Mouse (Mus musculus): ENCODE measurements around the gene Nrxn3. TPM values are rescaled to one million over a fixed set of nuclear protein-coding genes. Genes with fewer than 3 reads are reported as not detected.
A peak's percentile ranks its signal among the peaks of the same experiment; 100 is the strongest.

Gene Nrxn3
- polyA plus RNA-seq, 1 experiment from 2014 or later, result 2.7 TPM

DNA sequence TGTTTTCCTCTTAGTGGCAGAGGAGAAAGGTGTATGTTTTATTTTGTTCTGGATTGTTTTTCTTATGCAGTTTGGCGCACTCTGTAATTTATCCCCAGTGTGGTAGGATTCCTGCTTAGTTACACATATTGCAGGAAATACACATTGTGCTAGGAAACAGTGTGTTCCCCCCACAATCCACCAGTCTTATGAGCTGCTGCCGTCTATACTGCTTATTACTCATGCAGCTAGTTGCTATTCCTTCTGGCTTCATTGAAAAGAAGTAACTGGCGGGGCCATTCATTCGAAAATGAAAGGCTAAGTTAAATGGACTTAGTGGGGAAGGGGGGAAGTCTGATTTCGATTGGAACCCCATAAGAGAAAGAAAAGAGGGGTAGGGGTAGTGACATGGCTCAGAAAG lies 1339.5 kb downstream of the Nrxn3 start:
- Histone ChIP-seq H3K27me3 (no peaks in the 10 kb centered on the region), H3K9ac (no peak overlapping the region), H3K9me3 (no peaks in the 10 kb centered on the region), H3K4me1 (no peaks in the 10 kb centered on the region), H3K4me2 (no peak overlapping the region), H3K27ac (no peak overlapping the region), H3K36me3 (no peaks in the 10 kb centered on the region), H3K4me3 (no peak overlapping the region)
- no peak for ATAC-seq (ENCODE audit: borderline replicate concordance, extremely low read depth, low FRiP score, low TSS enrichment)
- WGBS, result 84% methylated on average over 5 of the region's 5 CpGs

- Histone ChIP-seq H3K36me3 (no peaks in the 10 kb centered on the region), H3K27me3 (no peaks in the 10 kb centered on the region), H3K4me2 (no peak overlapping the region), H3K27ac (no peak overlapping the region), H3K9ac (no peak overlapping the region), H3K4me3 (no peak overlapping the region), H3K4me1 (no peaks in the 10 kb centered on the region), H3K9me3 (no peaks in the 10 kb centered on the region)
- WGBS, result 88% methylated on average over 2 of the region's 2 CpGs
- ATAC-seq (ENCODE audit: borderline replicate concordance, extremely low read depth, low FRiP score, low TSS enrichment), result no peak
These were observed 1340.8 kb downstream of the Nrxn3 start for GRCm38 (mm10) chr12:90063443-90063842.

GRCm38 (mm10) chr12:90085862-90086261 lies 1363.2 kb downstream of the Nrxn3 start:
- no peaks in the 10 kb centered on the region for H3K27me3 ChIP-seq
- H3K9ac ChIP-seq, result no peak overlapping the region
- no peak overlapping the region for H3K4me2 ChIP-seq
- no peaks in the 10 kb centered on the region for H3K9me3 ChIP-seq
- no peak overlapping the region for H3K27ac ChIP-seq
- H3K4me3 ChIP-seq, result no peak overlapping the region
- no peaks in the 10 kb centered on the region for H3K4me1 ChIP-seq
- H3K36me3 ChIP-seq, result no peaks in the 10 kb centered on the region
- ATAC-seq (ENCODE audit: borderline replicate concordance, extremely low read depth, low FRiP score, low TSS enrichment), result no peak

DNA sequence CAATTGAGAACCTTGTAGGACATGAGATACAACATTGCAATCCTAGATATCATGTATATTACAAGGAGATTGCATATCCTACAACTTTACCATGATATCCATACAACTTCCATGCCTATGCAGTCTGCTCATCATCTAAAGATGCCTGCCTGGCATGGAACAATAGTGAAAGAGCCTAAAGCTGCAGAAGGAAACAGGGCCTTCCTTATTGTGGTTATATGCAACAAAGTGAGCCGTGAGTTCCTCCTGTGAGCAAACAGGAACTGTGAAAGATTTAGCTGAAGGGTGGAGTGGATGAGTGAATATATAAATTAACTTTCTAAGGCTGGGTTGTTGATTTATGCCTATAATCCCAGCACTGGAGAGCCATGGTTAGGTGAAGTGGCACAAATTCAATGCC lies 1373.1 kb downstream of the Nrxn3 start:
- H3K9me3 ChIP-seq, result no peaks in the 10 kb centered on the region
- 61% methylated on average over 1 of the region's 1 CpGs for WGBS
- ATAC-seq (ENCODE audit: borderline replicate concordance, extremely low read depth, low FRiP score, low TSS enrichment), result no peak

GRCm38 (mm10) chr12:90113351-90113791 lies 1390.7 kb downstream of the Nrxn3 start:
- Histone ChIP-seq H3K27ac (no peak overlapping the region), H3K4me3 (no peak overlapping the region), H3K36me3 (no peaks in the 10 kb centered on the region), H3K4me1 (no peaks in the 10 kb centered on the region), H3K9me3 (no peaks in the 10 kb centered on the region), H3K9ac (no peak overlapping the region), H3K4me2 (no peak overlapping the region), H3K27me3 (no peaks in the 10 kb centered on the region)
- no peak for ATAC-seq (ENCODE audit: borderline replicate concordance, extremely low read depth, low FRiP score, low TSS enrichment)

More for the DNA sequence above, 1373.1 kb downstream of the Nrxn3 start:
- no peak overlapping the region for H3K27ac ChIP-seq
- no peak overlapping the region for H3K9ac ChIP-seq
- no peak overlapping the region for H3K4me3 ChIP-seq
- no peak overlapping the region for H3K4me2 ChIP-seq
- H3K4me1 ChIP-seq, result no peaks in the 10 kb centered on the region
- H3K27me3 ChIP-seq, result no peaks in the 10 kb centered on the region
- no peaks in the 10 kb centered on the region for H3K36me3 ChIP-seq

GRCm38 (mm10) chr12:90131927-90132869 lies 1409.5 kb downstream of the Nrxn3 start:
- no peaks in the 10 kb centered on the region for H3K36me3 ChIP-seq
- H3K4me3 ChIP-seq, result no peak overlapping the region
- WGBS, result 77% methylated on average over 5 of the region's 5 CpGs
- no peak for ATAC-seq (ENCODE audit: borderline replicate concordance, extremely low read depth, low FRiP score, low TSS enrichment)
- H3K4me2 ChIP-seq, result no peak overlapping the region
- H3K27ac ChIP-seq, result no peak overlapping the region
- no peaks in the 10 kb centered on the region for H3K9me3 ChIP-seq
- H3K4me1 ChIP-seq, result no peaks in the 10 kb centered on the region
- H3K9ac ChIP-seq, result no peak overlapping the region
- H3K27me3 ChIP-seq, result no peaks in the 10 kb centered on the region

DNA sequence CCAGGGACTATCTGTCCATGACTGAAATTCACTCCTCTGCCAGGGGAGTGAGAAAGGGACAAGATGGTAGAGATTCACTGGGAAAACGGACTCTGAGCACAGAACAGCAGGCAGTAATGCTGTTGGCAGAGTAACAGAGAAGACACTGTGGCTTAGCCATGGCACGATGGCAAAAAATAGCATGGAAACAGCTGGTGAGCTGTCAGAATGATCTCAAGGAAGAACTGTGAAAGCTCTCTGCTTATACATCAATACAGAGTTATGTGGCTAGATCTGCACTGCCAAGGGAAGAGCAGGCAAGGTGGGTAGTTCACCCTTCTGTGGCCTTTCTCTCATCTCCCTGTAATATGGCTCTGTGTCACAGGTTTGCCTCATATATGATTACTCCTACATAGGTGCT lies 1419.3 kb downstream of the Nrxn3 start:
- H3K36me3 ChIP-seq, result no peaks in the 10 kb centered on the region
- H3K27ac ChIP-seq, result no peak overlapping the region
- no peak overlapping the region for H3K9ac ChIP-seq
- no peaks in the 10 kb centered on the region for H3K27me3 ChIP-seq
- ATAC-seq (ENCODE audit: borderline replicate concordance, extremely low read depth, low FRiP score, low TSS enrichment), result no peak
- WGBS, result 63% methylated on average over 2 of the region's 2 CpGs
- H3K4me3 ChIP-seq, result no peak overlapping the region
- H3K4me2 ChIP-seq, result no peak overlapping the region
- H3K9me3 ChIP-seq, result no peaks in the 10 kb centered on the region
- no peaks in the 10 kb centered on the region for H3K4me1 ChIP-seq

- no peak overlapping the region for H3K4me3 ChIP-seq
- no peak overlapping the region for H3K9ac ChIP-seq
- H3K4me2 ChIP-seq, result no peak overlapping the region
- H3K36me3 ChIP-seq, result no peaks in the 10 kb centered on the region
- H3K27ac ChIP-seq, result no peak overlapping the region
- no peaks in the 10 kb centered on the region for H3K9me3 ChIP-seq
- no peak for ATAC-seq (ENCODE audit: borderline replicate concordance, extremely low read depth, low FRiP score, low TSS enrichment)
- no peaks in the 10 kb centered on the region for H3K27me3 ChIP-seq
- H3K4me1 ChIP-seq, result no peaks in the 10 kb centered on the region
- WGBS, result 70% methylated on average over 3 of the region's 3 CpGs
These were observed 1421.6 kb downstream of the Nrxn3 start for GRCm38 (mm10) chr12:90144247-90144646.

DNA sequence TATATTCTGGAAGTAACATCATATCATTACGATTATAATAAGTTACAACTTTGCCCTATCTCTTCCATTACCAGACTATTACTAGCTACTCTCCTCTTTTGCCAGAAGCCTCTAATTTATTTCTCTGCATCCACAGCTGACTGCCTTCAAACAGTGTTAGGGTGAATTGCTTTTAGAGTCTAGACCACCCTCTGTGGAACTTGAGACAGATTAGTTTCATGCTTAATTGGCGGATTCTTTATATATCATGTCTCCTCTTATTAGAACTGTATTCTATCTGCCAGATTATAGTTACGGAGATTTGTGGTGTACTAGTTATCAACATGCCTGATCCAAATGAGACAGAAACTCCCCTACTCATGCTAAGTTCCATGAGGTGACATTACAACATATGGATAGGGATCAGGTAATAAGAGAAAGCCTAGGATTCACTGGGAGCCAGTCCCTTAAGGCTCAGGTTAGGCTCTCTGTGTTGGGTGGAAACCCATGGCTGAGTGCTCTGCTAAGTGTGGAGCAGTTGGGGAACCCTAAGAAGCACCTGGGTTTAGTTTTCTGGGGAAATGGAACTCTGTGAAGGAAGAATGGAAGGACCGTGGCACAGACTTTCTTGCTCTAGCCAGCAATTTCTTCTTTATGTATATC lies 1435.6 kb downstream of the Nrxn3 start:
- Histone ChIP-seq H3K9me3 (no peaks in the 10 kb centered on the region), H3K9ac (no peak overlapping the region), H3K27me3 (no peaks in the 10 kb centered on the region), H3K4me1 (no peaks in the 10 kb centered on the region), H3K27ac (no peak overlapping the region), H3K36me3 (no peaks in the 10 kb centered on the region), H3K4me3 (no peak overlapping the region), H3K4me2 (no peak overlapping the region)
- no peak for ATAC-seq (ENCODE audit: borderline replicate concordance, extremely low read depth, low FRiP score, low TSS enrichment)
- 88% methylated on average over 4 of the region's 4 CpGs for WGBS

DNA sequence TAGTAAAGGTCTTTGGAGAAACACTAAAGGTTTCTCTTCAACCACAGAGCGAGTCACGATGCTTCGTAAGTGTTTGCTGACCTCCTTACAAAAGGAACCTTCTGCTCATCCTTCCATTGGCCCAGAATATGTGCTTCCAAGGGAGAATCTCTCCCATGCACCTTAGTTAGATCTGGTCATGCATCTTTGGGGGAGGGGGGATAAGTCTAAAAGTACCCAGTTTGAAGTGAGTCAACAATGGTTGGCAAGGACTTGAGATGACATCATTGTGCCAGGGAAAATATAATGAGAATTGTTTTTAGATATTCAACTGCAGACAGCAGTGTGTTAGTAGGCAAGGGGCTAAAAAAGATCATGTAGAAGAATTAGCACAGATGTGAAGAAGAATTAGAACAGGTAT lies 1437.2 kb downstream of the Nrxn3 start:
- ATAC-seq (ENCODE audit: borderline replicate concordance, extremely low read depth, low FRiP score, low TSS enrichment), result no peak

DNA sequence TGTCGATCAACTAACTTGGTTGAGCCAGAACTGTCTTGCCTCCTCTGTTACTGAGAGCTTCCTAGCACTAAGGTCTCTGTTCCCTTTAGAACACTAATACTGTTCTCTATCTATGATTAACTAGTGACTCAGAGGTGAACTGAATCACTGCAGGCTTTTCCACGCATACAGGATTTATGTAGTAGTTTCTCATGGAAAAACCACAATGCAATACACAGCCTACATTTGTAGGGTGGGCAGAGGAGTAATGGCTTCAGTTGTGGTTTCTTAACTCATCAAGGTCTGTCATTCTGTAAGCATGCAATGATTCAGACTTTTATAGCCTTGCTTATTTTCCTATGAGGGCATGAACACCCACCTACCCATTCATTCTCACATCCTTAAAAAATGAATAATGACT lies 1443.4 kb downstream of the Nrxn3 start:
- Histone ChIP-seq H3K27ac (no peak overlapping the region), H3K9ac (no peak overlapping the region), H3K4me3 (no peak overlapping the region), H3K9me3 (no peaks in the 10 kb centered on the region), H3K36me3 (no peaks in the 10 kb centered on the region), H3K4me2 (no peak overlapping the region), H3K27me3 (no peaks in the 10 kb centered on the region), H3K4me1 (no peaks in the 10 kb centered on the region)
- no peak for ATAC-seq (ENCODE audit: borderline replicate concordance, extremely low read depth, low FRiP score, low TSS enrichment)
- WGBS, result 79% methylated on average over 2 of the region's 2 CpGs

More for the DNA sequence above, 1437.2 kb downstream of the Nrxn3 start:
- Histone ChIP-seq H3K4me3 (no peak overlapping the region), H3K4me1 (no peaks in the 10 kb centered on the region), H3K9ac (no peak overlapping the region), H3K27me3 (no peaks in the 10 kb centered on the region), H3K9me3 (no peaks in the 10 kb centered on the region), H3K4me2 (no peak overlapping the region), H3K27ac (no peak overlapping the region), H3K36me3 (no peaks in the 10 kb centered on the region)
- 82% methylated on average over 3 of the region's 3 CpGs for WGBS

GRCm38 (mm10) chr12:90181566-90181965 lies 1458.9 kb downstream of the Nrxn3 start:
- Histone ChIP-seq H3K36me3 (no peaks in the 10 kb centered on the region), H3K9ac (no peak overlapping the region), H3K27ac (no peak overlapping the region), H3K4me1 (no peaks in the 10 kb centered on the region), H3K4me3 (no peak overlapping the region), H3K27me3 (no peaks in the 10 kb centered on the region), H3K4me2 (no peak overlapping the region), H3K9me3 (no peaks in the 10 kb centered on the region)
- 53% methylated on average over 3 of the region's 3 CpGs for WGBS
- peak; percentile 77; the same call in 1 of the 2 replicates for ATAC-seq (ENCODE audit: borderline replicate concordance, extremely low read depth, low FRiP score, low TSS enrichment)

All from lung, embryonic 15.5 days (tissue).